Mouse (Mus musculus) left cerebral cortex, adult 2 months (tissue): ENCODE measurements around the gene Trem3. TPM values are rescaled to one million over a fixed set of nuclear protein-coding genes. Genes with fewer than 3 reads are reported as not detected.

Experiments
- DNase-seq, 2 experiments: peaks; one replicate each; pipeline ENCODE4 v3.0.0; 2021 to 2022; ENCODE audit warnings: low spot score in 2 of 2, mixed read lengths in 1 of 2; ENCODE audit errors: extremely low spot score in 1 of 2
- H3K27ac ChIP-seq: fragments of 200-600 bp; 2 replicates; pipeline ENCODE4 v1.8.1; 2022
- H3K4me3 ChIP-seq: fragments of 200-600 bp; 2 replicates; pipeline ENCODE4 v1.8.1; 2022
- CTCF ChIP-seq: fragments of 200-600 bp; IDR thresholded peaks from 2 replicates; pipeline ENCODE4 v1.8.1; 2022; ENCODE audit warnings: antibody characterized with exemption, mild to moderate bottlenecking, moderate library complexity
- intact Hi-C: fragments of 180-260 bp; cut with DNase I; formaldehyde crosslinking; loops from one replicate; pipeline ENCODE4 v1.15.1; 2025
- long read RNA-seq, 2 experiments: library from polyadenylated mRNA; stranded (forward); transcript quantifications; one replicate each; pipeline ENCODE4 v2.0.0; 2021; ENCODE audit warnings: borderline mapping rate in 2 of 2
- total RNA-seq, 2 experiments: library from RNA; stranded (reverse); gene quantifications; 2 replicates each; pipeline ENCODE4 v1.2.3; 2021

Gene Trem3
- total RNA-seq: under 1 TPM; 0.36 to 0.72 TPM
- long read RNA-seq, experiment 1, partial matches to known transcripts: 1 of 1 reads
- long read RNA-seq, experiment 1, other reads (novel, unspliced or antisense): 0 of 1 reads
- long read RNA-seq, experiment 2, partial matches to known transcripts: 1 of 1 reads
- long read RNA-seq, experiment 2, other reads (novel, unspliced or antisense): 0 of 1 reads

DNA sequence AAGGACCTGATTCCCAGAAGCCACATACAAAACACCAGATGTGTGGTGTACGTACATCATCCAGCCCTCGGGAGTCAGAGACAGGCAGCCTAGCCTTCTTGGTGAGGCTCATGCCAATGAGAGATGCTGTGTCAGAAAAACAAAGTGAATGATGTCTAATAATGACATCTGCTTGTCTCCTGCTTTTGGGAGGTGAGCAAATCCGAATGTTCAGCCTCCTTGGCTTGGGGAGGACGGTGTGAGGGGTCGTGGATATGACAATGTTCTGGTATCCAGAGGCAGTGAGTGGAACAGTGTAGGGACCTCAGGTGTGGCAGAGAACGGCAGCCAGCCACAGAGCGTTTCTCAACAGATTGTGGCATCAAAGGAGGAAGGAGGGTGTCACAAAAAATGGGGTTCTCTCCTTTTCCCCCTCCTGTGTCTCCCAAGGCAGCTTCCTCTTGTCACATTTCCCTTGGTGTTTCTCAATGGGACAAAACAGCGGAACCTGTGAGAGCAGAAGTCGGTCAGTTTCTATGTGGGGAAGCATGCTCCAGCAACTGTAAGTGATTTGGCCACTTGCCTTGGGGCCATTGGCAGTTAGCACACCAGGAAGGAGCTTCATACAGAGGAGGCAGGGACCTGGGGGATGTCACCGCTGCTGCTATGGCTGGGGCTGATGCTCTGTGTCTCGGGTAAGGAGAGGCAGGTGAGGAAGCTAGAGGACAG lies at the start of gene Trem3:
Trem3 (plus strand) TSS at position 557 of the 708 bp plus-strand sequence.
- intact Hi-C loops: no loop called here
- Histone ChIP-seq H3K4me3 (no peak within 1 kb of the TSS), H3K27ac (no peak within 1 kb of the TSS)
- DNase-seq: no peak
- TF ChIP-seq CTCF: no peak

DNA sequence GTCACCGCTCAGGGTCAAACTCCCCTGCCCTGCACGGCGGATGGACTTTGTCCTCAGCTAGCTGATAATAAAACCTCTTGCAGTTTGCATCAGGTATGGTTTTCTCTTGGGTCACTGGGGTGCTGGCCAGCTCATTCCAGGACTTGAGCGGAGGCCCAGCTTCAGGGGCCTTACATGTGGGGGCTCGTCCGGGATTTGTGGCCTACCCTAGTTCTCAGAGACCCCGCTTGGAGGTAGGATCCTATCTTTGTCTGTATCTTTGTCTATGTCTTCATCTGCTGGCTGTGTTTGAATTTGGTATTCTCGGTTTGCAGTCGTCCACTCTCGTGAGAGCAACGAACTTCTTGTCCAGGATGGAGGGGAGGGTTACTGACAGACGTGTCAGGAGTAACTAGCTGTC lies 44.5 kb upstream of the Trem3 start:
- Histone ChIP-seq H3K4me3 (no peak overlapping the region), H3K27ac (no peak overlapping the region)
- no peak for TF ChIP-seq CTCF
- DNase-seq: no peak
- intact Hi-C loops: loop anchor here (5.0 kb wide), 1 partner anchor 134 kb away; no protein-coding TSS in a partner anchor

DNA sequence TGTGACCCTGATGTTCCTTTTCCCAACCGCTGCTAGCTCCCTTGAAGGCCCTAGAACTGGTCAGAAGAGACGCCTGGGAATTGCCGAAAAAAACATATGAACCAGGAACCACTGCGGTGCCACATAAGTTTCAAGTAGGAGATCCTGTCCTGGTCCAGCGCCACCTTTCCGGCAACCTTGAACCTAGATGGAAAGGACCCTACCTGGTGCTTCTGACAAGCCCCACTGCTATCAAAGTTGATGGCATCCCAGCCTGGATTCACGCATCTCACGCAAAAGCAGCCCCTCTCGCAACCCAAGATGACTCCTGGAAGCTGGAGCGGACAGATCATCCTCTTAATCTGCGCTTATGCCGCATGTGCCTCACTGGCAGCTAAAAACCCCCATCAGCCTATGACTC lies 35.0 kb upstream of the Trem3 start:
- TF ChIP-seq CTCF: no peak
- no peak for DNase-seq
- Histone ChIP-seq H3K4me3 (no peak overlapping the region), H3K27ac (no peak overlapping the region)
- intact Hi-C loops: no loop called here

DNA sequence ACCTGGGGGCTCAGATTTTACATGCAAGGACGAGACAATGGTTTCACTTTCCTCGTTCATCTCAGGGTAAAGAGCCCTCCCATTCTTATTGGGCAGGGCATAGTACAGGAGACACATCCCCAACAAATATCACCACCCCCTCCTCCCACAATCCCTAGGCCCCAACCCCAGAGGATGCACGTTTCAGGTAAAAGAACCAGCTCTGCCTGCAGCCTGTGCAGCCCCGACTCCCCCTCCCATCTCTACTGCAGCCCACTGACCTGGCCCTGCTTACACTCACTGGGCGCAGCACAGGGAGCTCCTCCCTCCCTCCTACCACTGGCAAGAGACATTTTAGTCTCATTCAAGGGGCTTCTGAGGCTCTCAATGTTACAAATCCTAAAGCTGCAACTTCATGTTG lies 34.1 kb upstream of the Trem3 start:
- DNase-seq: no peak
- intact Hi-C loops: no loop called here
- no peak for TF ChIP-seq CTCF
- Histone ChIP-seq H3K27ac (no peak overlapping the region), H3K4me3 (no peak overlapping the region)

DNA sequence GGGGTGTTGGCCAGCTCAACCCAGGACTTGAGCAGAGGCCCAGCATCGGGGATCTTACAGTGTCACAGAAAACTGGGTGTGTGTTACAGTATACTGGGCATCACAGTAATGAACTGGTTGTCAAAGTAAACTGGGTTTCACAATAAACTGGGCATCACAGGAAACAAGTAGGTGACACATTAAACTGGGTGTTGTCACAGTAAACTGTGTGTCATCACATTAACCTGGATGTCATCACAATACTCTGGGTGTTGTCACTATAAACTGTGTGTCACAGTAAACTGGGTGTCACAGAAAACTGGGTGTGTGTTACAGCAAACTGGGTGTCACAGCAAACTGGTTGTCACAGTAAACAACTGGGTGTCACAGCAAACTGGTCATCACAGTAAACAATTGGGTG lies 32.1 kb upstream of the Trem3 start:
- H3K27ac ChIP-seq: no peak overlapping the region
- no peak for DNase-seq
- intact Hi-C loops: no loop called here
- no peak overlapping the region for H3K4me3 ChIP-seq
- TF ChIP-seq CTCF: no peak

DNA sequence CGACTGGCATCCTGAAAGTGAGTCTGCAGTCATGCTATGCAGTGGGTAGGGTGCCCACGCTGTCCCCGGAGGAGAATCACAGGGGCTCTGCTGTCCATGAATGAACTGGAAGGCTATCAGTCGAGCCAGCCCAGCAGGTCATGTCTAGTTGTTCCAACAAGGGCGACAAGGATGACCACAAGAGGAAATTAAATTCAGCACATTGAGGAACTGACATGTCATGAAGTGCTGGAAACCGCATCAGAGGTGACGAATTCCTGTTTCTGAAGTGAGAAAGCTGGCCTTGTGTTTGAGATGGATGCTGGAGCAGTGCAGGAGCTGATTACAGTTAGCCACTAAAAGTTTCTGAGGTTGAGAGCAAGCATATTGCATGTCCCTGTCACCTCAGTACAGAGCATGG lies 16.9 kb upstream of the Trem3 start:
- peak; percentile 2 to 5 for DNase-seq
- H3K27ac ChIP-seq: no peak overlapping the region
- no peak overlapping the region for H3K4me3 ChIP-seq
- no peak for TF ChIP-seq CTCF
- intact Hi-C loops: no loop called here

DNA sequence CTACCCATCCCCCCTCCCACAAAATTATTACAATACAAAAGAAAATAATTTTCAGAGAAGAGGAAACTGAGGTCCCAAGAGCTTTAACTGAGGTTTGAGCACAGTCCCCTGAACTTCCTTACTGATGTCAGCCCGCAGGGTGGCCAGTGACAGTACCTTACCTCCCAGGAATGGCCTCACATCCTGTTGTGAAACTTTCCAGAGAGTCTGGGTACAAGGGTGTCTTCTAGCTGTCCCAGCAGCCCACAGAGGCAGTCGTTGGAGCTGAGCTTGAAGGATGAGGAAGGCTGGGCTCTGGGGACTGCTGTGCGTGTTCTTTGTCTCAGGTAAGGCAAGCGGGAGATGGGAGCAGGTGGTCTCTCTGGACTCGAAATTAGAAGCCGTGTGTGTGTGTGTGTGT lies 15.1 kb upstream of the Trem3 start, which contains the start of gene Trem1:
Trem1 (plus strand) TSS at position 251 of the 400 bp plus-strand sequence.
- TF ChIP-seq CTCF: no peak
- H3K27ac ChIP-seq: no peak within 1 kb of the TSS
- intact Hi-C loops: no loop called here
- peak in 1 of 2 experiments; percentile 1 for DNase-seq
- no peak within 1 kb of the TSS for H3K4me3 ChIP-seq

DNA sequence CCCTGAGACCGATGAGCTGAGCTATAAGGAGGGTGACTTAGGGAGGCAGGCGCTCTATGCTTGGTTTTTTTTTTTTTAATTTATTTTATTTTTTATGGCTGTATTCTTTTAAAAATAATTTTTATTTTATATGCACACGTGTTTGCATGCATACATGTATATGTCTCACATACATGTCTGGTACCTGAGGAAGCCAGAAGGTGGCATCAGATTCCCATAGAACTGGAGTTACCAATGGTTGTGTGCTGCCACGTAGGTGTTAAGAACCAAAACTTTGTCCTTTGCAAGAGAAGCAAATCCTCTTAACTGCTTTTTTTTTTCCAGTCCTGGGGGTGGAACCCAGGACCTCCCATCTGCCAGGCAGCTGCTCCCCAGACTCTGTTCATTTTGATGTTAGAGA lies 13.8 kb upstream of the Trem3 start:
- Histone ChIP-seq H3K27ac (no peak overlapping the region), H3K4me3 (no peak overlapping the region)
- intact Hi-C loops: no loop called here
- TF ChIP-seq CTCF: no peak
- DNase-seq: no peak

DNA sequence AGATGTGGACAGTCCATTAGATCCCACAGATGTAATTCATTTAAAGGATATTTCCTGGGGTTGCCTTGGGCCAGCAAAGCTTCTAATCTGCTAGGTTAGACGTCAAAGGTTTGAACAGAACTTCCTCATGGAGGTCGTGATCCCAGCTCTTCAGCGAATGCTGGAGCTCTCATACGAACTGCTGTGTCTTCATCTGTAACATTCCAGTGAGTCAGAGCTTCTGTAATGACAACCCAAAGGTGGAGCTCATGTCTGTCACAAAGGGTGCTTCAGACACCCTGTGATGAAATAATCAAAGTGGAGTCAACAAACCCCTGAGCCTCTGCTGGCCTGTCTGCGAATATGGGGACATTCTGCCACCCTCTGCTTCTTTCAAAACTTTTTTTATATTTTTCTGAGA lies 13.0 kb upstream of the Trem3 start:
- Histone ChIP-seq H3K27ac (no peak overlapping the region), H3K4me3 (no peak overlapping the region)
- DNase-seq: peak; percentile 1
- TF ChIP-seq CTCF: no peak
- intact Hi-C loops: no loop called here

DNA sequence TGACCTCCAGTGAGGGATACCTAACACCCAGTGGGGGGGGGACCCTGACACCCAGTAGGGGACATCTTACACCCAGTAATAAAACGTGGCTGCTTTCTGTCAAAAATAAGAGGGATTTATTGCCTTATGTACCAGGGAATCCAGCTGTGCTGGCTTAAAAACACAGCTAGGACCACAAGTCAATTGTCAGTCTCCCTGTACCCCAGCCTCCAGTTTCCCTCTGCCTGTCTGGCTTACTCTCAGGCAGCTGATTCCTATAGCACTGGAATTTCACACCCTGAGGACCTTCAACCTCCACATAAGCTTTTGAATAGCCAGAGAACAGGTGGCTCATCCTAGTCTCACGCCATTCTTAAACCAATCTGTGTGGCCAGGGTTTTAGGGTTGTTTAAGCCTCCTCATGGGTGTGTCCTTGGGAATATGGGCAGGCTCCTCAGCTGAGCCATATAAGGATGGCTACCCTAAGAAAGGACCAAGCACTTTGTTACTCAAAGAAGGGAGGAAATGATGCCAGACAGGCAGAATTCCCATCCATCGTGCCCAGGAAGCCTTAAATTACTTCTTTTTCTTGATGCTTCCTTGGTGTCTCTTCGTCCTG lies 11.7 kb upstream of the Trem3 start:
- no peak overlapping the region for H3K4me3 ChIP-seq
- no peak for TF ChIP-seq CTCF
- intact Hi-C loops: no loop called here
- no peak for DNase-seq
- H3K27ac ChIP-seq: no peak overlapping the region

DNA sequence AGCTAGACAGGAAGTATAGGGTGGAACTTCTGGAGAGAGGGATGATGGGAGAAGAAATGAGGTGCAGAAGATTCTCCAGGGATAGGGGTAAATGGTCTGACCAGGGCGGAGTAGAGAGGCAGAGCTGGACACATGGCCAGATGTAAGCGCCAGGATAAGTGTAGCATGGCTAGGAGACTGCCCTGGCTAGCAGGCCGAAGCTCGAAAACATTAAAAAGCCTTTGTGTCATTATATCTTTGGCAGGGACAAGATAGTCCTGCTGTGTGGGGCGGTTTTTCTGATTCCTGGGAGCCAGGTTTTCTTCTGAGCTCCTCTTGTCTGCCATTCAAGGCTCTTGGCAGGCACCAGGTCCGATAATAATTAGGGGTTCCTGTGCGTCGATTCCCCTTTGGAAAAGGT lies 10.0 kb upstream of the Trem3 start:
- no peak overlapping the region for H3K4me3 ChIP-seq
- intact Hi-C loops: no loop called here

DNA sequence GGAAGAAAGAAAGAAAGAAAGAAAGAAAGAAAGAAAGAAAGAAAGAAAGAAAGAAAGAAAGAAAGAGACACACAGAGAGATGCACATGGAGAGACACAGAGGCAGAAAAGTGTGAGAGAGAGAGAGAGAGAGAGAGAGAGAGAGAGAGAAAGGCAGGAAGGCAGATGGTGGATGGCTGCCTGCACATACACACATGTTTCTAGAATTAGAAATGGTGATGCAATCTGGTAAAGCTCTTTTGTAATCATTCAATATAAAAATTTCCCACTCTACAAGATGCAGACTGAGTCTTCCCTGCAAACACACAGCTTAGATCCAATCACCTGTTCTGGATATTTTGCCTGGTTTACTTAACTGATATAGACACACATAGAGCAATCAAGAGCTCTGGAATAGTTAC lies 1.5 kb downstream of the Trem3 start:
- Histone ChIP-seq H3K27ac (peak overlapping the region; percentile 48), H3K4me3 (no peak overlapping the region)
- intact Hi-C loops: no loop called here
- TF ChIP-seq CTCF: no peak
- no peak for DNase-seq

More for the DNA sequence above, 10.0 kb upstream of the Trem3 start:
- no peak for TF ChIP-seq CTCF
- no peak overlapping the region for H3K27ac ChIP-seq
- no peak for DNase-seq
